Mouse (Mus musculus) heart, embryonic 14.5 days (tissue): ENCODE data around the gene Cdkal1. TPM values are rescaled to one million over a fixed set of nuclear protein-coding genes. Genes with fewer than 3 reads are reported as not detected.

Experiments
- ATAC-seq: fragments of 200-750 bp; cut with Nextera tagmentation; 2 replicates; pipeline ENCODE4 v1.8.0; 2017; ENCODE audit warnings: low read depth, moderate TSS enrichment; ENCODE audit not compliant: insufficient number of reproducible peaks, insufficient read depth, low FRiP score
- H3K27ac ChIP-seq, 2 experiments: fragments of 200-500 bp in 1 of 2; fragments of 300-500 bp in 1 of 2; sonication (generic) in 1 of 2; replicated peaks in 1 of 2; 2 replicates each; pipeline ENCODE4 v1.5.1; 2012 to 2014; ENCODE audit warnings: low read depth in 2 of 2, low read length in 2 of 2, control low read depth in 1 of 2, mild to moderate bottlenecking in 1 of 2, mixed read lengths in 1 of 2; ENCODE audit not compliant: control insufficient read depth in 1 of 2, insufficient read depth in 1 of 2
- H3K27me3 ChIP-seq: fragments of 300-500 bp; sonication (generic); 2 replicates; pipeline ENCODE4 v1.6.1; 2014; ENCODE audit warnings: mild to moderate bottlenecking, low read length, control low read depth; ENCODE audit not compliant: control insufficient read depth, insufficient read depth
- H3K36me3 ChIP-seq: fragments of 300-500 bp; sonication (generic); 2 replicates; pipeline ENCODE4 v1.6.1; 2014; ENCODE audit warnings: mild to moderate bottlenecking, control low read depth, low read length, mixed read lengths; ENCODE audit not compliant: control insufficient read depth, insufficient read depth
- H3K4me1 ChIP-seq, 2 experiments: fragments of 200-500 bp in 1 of 2; fragments of 300-500 bp in 1 of 2; sonication (generic) in 1 of 2; 2 replicates each; pipeline ENCODE4 v1.6.1; 2012 to 2014; ENCODE audit warnings: low read length in 2 of 2, control low read depth in 1 of 2, mixed read lengths in 1 of 2; ENCODE audit not compliant: control insufficient read depth in 2 of 2, insufficient read depth in 2 of 2
- H3K4me2 ChIP-seq: fragments of 300-500 bp; sonication (generic); 2 replicates; pipeline ENCODE4 v1.6.1; 2014; ENCODE audit warnings: mild to moderate bottlenecking, low read length
- H3K4me3 ChIP-seq, 2 experiments: fragments of 200-500 bp in 1 of 2; fragments of 300-500 bp in 1 of 2; sonication (generic) in 1 of 2; 2 replicates each; pipeline ENCODE4 v1.5.1; 2012 to 2014; ENCODE audit warnings: low read length in 2 of 2, mild to moderate bottlenecking in 2 of 2, control low read depth in 1 of 2, low read depth in 1 of 2, moderate library complexity in 1 of 2; ENCODE audit not compliant: control insufficient read depth in 1 of 2, insufficient read depth in 1 of 2
- H3K9ac ChIP-seq: fragments of 300-500 bp; sonication (generic); 2 replicates; pipeline ENCODE4 v1.6.1; 2014; ENCODE audit warnings: mild to moderate bottlenecking, low read length
- H3K9me3 ChIP-seq: fragments of 300-500 bp; sonication (generic); 2 replicates; pipeline ENCODE4 v1.6.1; 2016; ENCODE audit warnings: low read length, control low read depth; ENCODE audit not compliant: control insufficient read depth
- WGBS: fragments of 180-500 bp; shearing (Covaris S2); extraction: QIAGEN DNeasy Blood & Tissue Kit; methylation state at CpG from one replicate; pipeline ENCODE4 v1.1.7; 2014; 5-methylcytosine and 5-hydroxymethylcytosine counted together
- polyA plus RNA-seq: library from polyadenylated mRNA; unstranded; fragments of >200 nt; fragmentation: Nextera tagmentation; extraction: Ambion mirVana; gene quantifications from 2 replicates; pipeline ENCODE4 v1.2.1, GENCODE M21; 2014

The Cdkal1 gene
- polyA plus RNA-seq, 1 experiment from 2014 or later = 28.3 TPM

- no peak overlapping the region for H3K9ac ChIP-seq
- no peak overlapping the region for H3K4me3 ChIP-seq
- no peaks in the 10 kb centered on the region for H3K9me3 ChIP-seq
- H3K4me2 ChIP-seq = no peak overlapping the region
- H3K27me3 ChIP-seq = no peaks in the 10 kb centered on the region
- H3K36me3 ChIP-seq = no peaks in the 10 kb centered on the region
- ATAC-seq = no peak
- H3K27ac ChIP-seq = no peak overlapping the region
- peaks cover 0 to 5% of the 10 kb centered on the region in 2 experiments; a peak in 2 of 4 replicates for H3K4me1 ChIP-seq
These were observed 52.8 kb downstream of the Cdkal1 start for GRCm38 (mm10) chr13:29802699-29803098.

- Histone ChIP-seq H3K4me1 (peaks cover 0 to 11% of the 10 kb centered on the region in 2 experiments; a peak in 2 of 4 replicates), H3K9ac (no peak overlapping the region), H3K27ac (no peak overlapping the region), H3K4me3 (no peak overlapping the region), H3K4me2 (no peak overlapping the region), H3K27me3 (no peaks in the 10 kb centered on the region), H3K36me3 (no peaks in the 10 kb centered on the region), H3K9me3 (no peaks in the 10 kb centered on the region)
- no peak for ATAC-seq
- WGBS = 92% methylated on average over 6 of the region's 6 CpGs
These were observed 55.4 kb downstream of the Cdkal1 start for GRCm38 (mm10) chr13:29800078-29800477.

- WGBS = 49% methylated on average over 4 of the region's 4 CpGs
- no peak overlapping the region for H3K9ac ChIP-seq
- no peaks in the 10 kb centered on the region for H3K36me3 ChIP-seq
- H3K27ac ChIP-seq = no peak overlapping the region
- peaks cover 8% of the 10 kb centered on the region; the same call in 1 of the 2 replicates for H3K9me3 ChIP-seq
- H3K4me3 ChIP-seq = no peak overlapping the region
- peaks cover 0 to 3% of the 10 kb centered on the region in 2 experiments; a peak in 1 of 4 replicates for H3K4me1 ChIP-seq
- no peak overlapping the region for H3K4me2 ChIP-seq
- no peak for ATAC-seq
- H3K27me3 ChIP-seq = no peaks in the 10 kb centered on the region
These were observed 63.4 kb downstream of the Cdkal1 start for GRCm38 (mm10) chr13:29792112-29792511.

- H3K9ac ChIP-seq = no peak overlapping the region
- ATAC-seq = no peak
- no peaks in the 10 kb centered on the region for H3K36me3 ChIP-seq
- no peaks in the 10 kb centered on the region for H3K27me3 ChIP-seq
- no peak overlapping the region for H3K27ac ChIP-seq
- WGBS = 76% methylated on average over 6 of the region's 6 CpGs
- H3K9me3 ChIP-seq = peaks cover 8% of the 10 kb centered on the region; the same call in 1 of the 2 replicates
- no peak overlapping the region for H3K4me3 ChIP-seq
- peaks cover 0 to 3% of the 10 kb centered on the region in 2 experiments; a peak in 1 of 4 replicates for H3K4me1 ChIP-seq
- no peak overlapping the region for H3K4me2 ChIP-seq
These were observed 64.0 kb downstream of the Cdkal1 start for GRCm38 (mm10) chr13:29791439-29791838.

GRCm38 (mm10) chr13:29786984-29787383, 68.5 kb downstream of the Cdkal1 start:
- H3K27ac ChIP-seq = 0 out of 4 replicates have a peak overlapping the region, but pooled peaks of 1 of the 2 experiments have one; percentile 11
- H3K36me3 ChIP-seq = no peaks in the 10 kb centered on the region
- no peak for ATAC-seq
- H3K9ac ChIP-seq = no peak overlapping the region
- H3K27me3 ChIP-seq = no peaks in the 10 kb centered on the region
- WGBS = 67% methylated on average over 3 of the region's 3 CpGs
- H3K4me2 ChIP-seq = no peak overlapping the region
- H3K4me3 ChIP-seq = no peak overlapping the region
- peaks cover 0 to 3% of the 10 kb centered on the region in 2 experiments; a peak in 1 of 4 replicates for H3K4me1 ChIP-seq
- H3K9me3 ChIP-seq = peaks cover 8% of the 10 kb centered on the region; the same call in 1 of the 2 replicates

GRCm38 (mm10) chr13:29784894-29785293, 70.6 kb downstream of the Cdkal1 start:
- no peak overlapping the region for H3K4me2 ChIP-seq
- H3K9me3 ChIP-seq = peaks cover 8% of the 10 kb centered on the region; the same call in 1 of the 2 replicates
- H3K36me3 ChIP-seq = no peaks in the 10 kb centered on the region
- H3K4me1 ChIP-seq = peaks cover 9 to 17% of the 10 kb centered on the region in 2 experiments
- no peaks in the 10 kb centered on the region for H3K27me3 ChIP-seq
- H3K27ac ChIP-seq = no peak overlapping the region
- H3K4me3 ChIP-seq = no peak overlapping the region
- 85% methylated on average over 4 of the region's 4 CpGs for WGBS
- no peak for ATAC-seq
- H3K9ac ChIP-seq = no peak overlapping the region

- H3K4me3 ChIP-seq = no peak overlapping the region
- no peaks in the 10 kb centered on the region for H3K27me3 ChIP-seq
- H3K4me2 ChIP-seq = no peak overlapping the region
- 83% methylated on average over 4 of the region's 4 CpGs for WGBS
- H3K36me3 ChIP-seq = no peaks in the 10 kb centered on the region
- H3K9me3 ChIP-seq = no peaks in the 10 kb centered on the region
- ATAC-seq = no peak
- peak overlapping the region in 1 of 2 experiments; percentile 58; a peak in 1 of 4 replicates for H3K27ac ChIP-seq
- H3K4me1 ChIP-seq = peaks cover 9 to 15% of the 10 kb centered on the region in 2 experiments
- no peak overlapping the region for H3K9ac ChIP-seq
These were observed 74.1 kb downstream of the Cdkal1 start for GRCm38 (mm10) chr13:29781332-29781731.

GRCm38 (mm10) chr13:29780713-29781112, 74.8 kb downstream of the Cdkal1 start:
- H3K9me3 ChIP-seq = no peaks in the 10 kb centered on the region
- 0 out of 2 replicates have a peak overlapping the region, but pooled peaks have one; percentile 11 for H3K4me2 ChIP-seq
- peaks cover 9 to 15% of the 10 kb centered on the region in 2 experiments for H3K4me1 ChIP-seq
- peak overlapping the region; percentile 58 to 74; a peak in 3 of 4 replicates for H3K27ac ChIP-seq
- WGBS = 20% methylated on average over 6 of the region's 6 CpGs
- peak; percentile 35; the same call in 1 of the 2 replicates for ATAC-seq
- no peak overlapping the region for H3K4me3 ChIP-seq
- H3K36me3 ChIP-seq = no peaks in the 10 kb centered on the region
- H3K27me3 ChIP-seq = no peaks in the 10 kb centered on the region
- no peak overlapping the region for H3K9ac ChIP-seq
